Mouse (Mus musculus) c-Kit-positive CD71-positive TER-119-positive erythroid progenitor cells, embryonic 14.5 days (primary cell): Measurements from ENCODE around the gene Xntrpc.
A peak's percentile ranks its signal among the peaks of the same experiment; 100 is the strongest.
"Not testable (repeated sequence)": the region's sequence is repeated elsewhere in the genome, so short reads cannot be mapped to it uniquely, and the experiment has no call there.

Source experiments
- DNase-seq: peaks from one replicate; pipeline ENCODE4 v3.0.0-alpha.2; 2013; ENCODE audit warnings: low spot score

Gene Xntrpc

GRCm38 (mm10) chr7:102065046-102065891 lies at the start of gene Xntrpc, which contains the start of the genes Rnf121 and Xndc1:
Gene Xntrpc, plus strand, starts transcription at chr7:102065713.
Gene Rnf121, minus strand, starts transcription at chr7:102065469.
Gene Xndc1, plus strand, starts transcription at chr7:102065511.
- peak; percentile 88 for DNase-seq

DNA sequence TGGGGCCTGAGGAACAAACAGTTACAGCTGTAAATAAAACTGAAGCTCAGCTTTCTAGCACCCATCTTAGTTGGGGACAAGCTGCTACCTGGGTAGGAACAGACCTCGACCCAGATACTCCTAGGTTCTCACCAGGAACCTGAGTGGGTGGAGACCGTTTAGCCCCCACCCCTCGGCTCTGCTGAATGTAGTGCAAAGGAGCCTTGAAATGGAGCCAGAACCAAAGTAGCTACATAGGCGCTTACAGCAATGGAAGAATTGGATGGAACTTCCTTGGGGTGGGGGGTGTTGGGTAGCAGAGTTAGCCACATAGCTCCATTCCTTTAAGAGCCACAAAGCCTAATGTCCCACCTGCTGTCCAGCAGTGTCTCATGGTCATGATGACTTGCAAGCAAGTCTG lies 48.6 kb upstream of the Xntrpc start:
- no peak for DNase-seq

DNA sequence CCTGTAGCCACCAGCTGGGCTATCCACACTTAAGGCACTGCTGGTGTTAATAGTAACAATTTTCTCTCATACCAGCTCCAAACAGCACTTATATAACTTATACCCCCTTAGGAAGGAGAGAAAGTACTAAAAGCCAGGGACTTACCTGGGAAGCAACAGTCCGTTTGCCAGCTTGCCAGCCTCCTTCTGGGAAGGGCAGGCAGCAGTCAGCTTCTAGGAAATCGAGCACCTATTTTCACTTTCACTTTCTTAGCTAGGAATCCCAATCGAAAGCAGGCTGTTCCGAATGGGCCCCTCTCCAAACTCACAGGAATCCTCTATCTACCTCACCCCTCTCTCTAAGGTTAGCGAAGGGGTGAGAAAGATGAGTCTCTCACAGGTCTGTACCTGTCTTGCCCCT lies 48.1 kb upstream of the Xntrpc start:
- DNase-seq, result no peak

GRCm38 (mm10) chr7:102018034-102018433 lies 47.5 kb upstream of the Xntrpc start:
- no peak for DNase-seq

- DNase-seq, result no peak
Observed at GRCm38 (mm10) chr7:102018590-102018989, 46.9 kb upstream of the Xntrpc start, which contains the start of gene Il18bp. Gene Il18bp, minus strand, starts transcription at chr7:102018690.

DNA sequence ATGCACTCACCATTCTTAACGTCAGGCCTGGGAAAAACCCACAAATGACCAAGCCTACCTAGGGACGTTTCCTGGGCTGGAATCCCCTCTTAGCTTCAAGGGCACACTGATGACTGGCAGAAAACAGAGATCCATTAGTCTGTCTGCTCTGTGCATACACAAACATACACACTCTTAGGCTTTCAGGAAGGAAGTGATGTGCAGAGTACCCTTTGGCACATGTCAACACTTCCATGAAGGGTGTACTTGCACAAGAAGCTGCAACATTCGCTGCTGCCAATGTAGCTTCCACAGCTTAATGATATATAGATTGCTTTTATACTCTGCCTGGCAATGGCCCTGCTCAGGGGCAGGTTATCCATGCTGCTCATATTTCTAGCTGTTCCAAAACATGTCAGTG lies 46.2 kb upstream of the Xntrpc start:
- no peak for DNase-seq

- not testable (repeated sequence) for DNase-seq
Observed at GRCm38 (mm10) chr7:102020934-102021333, 44.6 kb upstream of the Xntrpc start.

DNA sequence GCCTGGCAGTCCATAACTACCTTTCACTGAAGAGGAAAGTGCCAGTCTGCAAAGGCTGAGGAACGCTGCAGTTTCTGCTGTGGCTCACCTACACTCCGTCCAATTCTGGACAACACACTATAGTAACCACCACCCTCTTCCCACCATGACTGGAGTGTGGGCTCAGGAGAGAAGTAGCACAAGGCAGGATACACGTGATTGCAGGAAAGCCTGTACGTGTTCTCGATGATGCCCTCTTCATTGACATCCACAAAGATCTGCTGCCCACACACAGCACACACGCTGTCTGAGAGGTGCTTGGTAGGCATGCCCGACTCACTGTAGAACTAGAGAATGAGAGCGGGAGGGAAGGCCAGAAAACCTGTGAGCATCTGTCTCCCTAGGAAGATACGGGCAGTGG lies 41.7 kb upstream of the Xntrpc start:
- DNase-seq, result no peak

DNA sequence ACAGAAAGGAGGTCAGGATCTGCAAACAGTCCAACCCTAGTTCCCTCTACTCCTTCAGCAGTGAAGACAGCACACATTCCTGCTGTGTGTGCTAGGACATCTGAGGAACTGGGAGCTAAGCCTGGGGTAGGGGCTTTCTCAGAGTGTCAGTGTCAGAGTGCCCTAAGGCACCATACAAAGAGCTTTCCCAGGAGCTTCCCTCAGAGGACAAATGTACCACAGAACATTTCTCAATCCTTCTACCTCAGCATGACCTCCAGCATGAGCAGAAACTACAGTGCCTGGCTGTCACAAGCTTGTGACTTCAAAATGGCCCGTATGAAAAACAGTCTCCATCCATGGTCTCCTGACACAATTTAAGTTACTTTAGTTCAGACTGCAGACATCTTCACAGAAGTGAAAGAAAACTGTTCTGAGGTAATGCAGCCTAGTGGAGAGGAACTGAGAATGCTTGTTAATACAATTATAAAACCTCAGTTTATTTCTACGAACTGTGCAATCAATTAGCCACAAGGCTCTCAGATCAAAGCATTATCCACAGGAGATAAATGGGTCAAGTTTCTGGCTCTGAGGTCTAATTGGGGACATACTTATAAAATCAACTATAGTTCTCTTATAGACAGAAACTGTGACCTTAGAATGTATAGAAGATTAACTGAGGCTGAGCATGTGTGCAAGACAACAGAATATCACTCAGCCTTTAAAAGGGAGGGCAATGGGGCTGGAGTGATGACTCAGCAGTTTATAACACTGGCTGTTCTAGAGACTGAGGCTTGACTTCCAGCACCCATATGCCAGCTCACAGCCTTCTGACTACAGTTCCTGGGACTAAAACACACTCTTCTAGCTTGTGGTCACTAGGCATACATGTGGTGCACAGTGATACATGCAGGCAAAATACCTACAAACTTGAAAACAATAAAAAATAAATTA lies 40.1 kb upstream of the Xntrpc start:
- peak; percentile 45 for DNase-seq

GRCm38 (mm10) chr7:102034904-102035303 lies 30.6 kb upstream of the Xntrpc start:
- DNase-seq, result peak; percentile 19

DNA sequence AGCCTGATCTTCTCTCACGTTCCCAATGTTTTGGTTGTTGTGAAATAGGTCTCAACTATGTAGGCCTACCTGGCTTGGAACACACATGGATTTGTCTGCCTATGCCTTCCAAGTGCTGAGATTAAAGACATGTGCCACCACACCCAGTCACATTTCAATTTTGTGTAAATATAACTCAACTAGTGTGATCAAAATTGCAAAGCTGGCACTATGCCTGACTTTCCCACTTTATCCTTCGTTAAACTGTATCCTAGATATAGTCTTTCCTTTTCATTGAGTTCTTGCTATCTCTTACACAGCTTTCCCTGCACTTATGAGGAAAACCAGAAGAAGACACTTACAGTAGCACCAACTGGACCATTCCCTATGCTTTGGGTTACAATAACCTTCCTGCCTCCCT lies 30.0 kb upstream of the Xntrpc start:
- DNase-seq, result no peak

GRCm38 (mm10) chr7:102037318-102037717 lies 28.2 kb upstream of the Xntrpc start:
- no peak for DNase-seq

GRCm38 (mm10) chr7:102042314-102042713 lies 23.2 kb upstream of the Xntrpc start:
- no peak for DNase-seq

DNA sequence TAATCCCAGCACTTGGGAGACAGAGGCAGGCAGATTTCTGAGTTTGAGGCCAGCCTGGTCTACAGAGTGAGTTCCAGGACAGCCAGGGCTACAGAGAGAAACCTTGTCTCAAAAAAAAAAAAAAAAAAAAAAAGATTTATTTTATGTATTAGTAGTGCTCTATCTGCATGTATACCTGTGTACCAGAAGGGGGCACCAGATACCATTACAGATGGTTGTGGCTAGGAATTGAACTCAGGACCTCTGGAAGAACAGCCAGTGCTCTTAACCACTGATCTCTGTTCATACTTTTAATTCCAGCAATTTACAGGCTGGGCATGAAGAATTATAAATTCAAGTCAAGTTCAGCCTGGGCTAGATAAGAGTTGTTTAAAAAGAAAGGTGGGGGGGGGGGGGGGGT lies 17.0 kb upstream of the Xntrpc start:
- DNase-seq, result peak; percentile 37

DNA sequence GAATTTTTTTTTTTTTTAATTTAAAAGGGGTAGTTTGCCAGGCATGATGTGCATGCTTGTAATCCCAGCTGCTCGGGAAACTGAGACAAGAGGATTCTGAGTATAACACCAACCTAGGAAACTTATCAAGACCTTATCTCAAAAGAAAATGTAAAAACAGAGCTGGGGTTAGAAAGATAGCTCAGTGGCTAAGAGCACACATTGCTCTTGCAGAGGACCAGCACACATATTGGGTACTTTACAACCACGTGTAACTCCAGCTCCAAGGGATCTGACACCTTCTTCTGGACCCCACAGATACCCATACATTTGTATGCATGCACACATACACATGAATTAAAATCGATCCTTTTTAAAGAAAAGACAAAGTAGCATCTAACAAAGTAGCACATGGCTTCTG lies 4.2 kb upstream of the Xntrpc start:
- DNase-seq, result no peak

DNA sequence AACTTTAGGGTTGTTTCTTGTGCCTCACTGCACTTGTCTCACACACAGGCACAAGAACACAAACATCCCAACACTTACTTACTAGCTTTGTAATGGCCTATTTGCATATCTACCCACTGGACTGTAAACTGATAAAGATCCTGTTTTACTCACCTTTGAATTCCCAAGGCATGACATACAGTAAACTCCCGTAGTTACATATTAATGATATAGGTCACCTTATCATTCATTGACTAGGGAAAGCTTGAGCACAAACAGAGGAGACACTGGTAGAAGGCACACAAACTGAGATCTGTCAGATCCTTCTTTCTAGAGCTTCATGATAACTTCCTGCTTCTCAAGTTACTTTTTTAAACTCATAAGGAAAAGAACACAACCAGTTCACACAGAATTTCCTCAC lies 3.3 kb upstream of the Xntrpc start:
- no peak for DNase-seq

- no peak for DNase-seq
Observed at GRCm38 (mm10) chr7:102063891-102064290, 1.6 kb upstream of the Xntrpc start.

GRCm38 (mm10) chr7:102064655-102065045 lies 863 bp upstream of the Xntrpc start:
- DNase-seq, result no peak

DNA sequence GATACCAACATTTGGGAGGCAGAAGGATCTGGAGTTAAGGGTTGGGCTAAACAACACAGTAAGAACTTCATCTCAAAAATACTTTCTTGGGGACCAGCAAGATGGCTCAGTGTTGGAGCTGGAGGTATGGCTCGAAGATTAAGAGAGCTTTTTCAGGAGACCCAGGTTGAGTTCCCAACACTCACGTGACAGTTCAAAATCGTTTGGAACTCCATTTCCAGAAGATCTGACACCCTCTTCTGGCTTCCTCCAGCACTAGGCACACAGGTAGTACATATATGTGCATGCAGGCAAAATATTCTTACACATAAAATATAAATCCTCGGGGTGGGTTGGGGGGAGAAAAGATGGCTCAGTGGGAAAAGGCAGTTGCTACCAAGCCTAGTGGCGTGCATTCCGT lies 850 bp downstream of the Xntrpc start:
- no peak for DNase-seq

DNA sequence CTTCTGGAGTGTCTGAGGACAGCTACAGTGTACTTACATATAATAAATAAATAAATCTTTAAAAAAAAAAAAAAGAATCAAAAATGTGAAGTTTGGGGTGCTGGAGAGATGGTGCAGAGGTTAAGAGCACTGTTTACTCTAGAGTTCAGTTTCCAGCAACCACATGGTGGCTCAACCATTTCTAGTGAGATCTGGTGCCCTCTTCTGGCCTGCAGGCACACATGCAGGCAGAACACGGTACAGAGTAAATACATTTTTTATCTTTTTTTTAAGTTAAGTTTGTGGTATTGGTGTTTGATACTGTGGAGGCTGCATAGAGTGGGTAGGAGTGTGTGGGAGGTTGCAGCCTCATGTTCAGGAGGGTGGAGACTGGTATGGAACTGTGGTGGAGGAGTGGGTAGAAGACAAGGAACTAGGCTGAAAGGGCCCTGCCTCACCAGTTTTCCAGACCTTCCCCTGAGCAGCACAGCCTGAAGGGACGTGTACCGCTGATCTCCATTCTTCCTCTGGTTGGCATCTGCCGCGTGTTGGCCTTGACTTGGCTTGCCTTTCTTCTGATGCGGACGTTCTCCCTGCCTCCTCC lies 11.3 kb downstream of the Xntrpc start:
- peak; percentile 46 for DNase-seq

- DNase-seq, result peak; percentile 35
Observed at GRCm38 (mm10) chr7:102078517-102078916, 13.0 kb downstream of the Xntrpc start.

DNA sequence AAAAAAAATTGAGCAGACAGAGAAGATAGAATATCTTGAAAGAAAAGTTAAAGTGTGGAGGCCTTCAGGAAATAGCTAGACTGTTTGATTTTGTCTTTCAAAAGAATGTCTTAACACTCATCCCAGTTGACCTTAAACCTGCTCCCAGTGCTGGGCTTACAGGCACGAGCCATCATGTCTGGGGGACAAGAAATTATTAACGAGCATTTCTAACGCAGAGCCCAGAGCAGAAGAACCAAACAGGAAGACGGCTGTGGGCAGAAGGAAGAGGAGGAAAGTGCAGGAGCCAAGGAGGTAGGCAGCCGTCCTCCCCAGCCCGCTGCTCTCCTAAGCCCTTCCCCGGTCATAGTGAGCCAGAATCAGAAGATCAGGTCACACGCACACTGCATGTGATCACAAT lies 14.8 kb downstream of the Xntrpc start:
- DNase-seq, result no peak
